Mouse (Mus musculus) stomach, embryonic 15.5 days (tissue): ENCODE data around the gene Itpr1. TPM values are rescaled to one million over a fixed set of nuclear protein-coding genes. Genes with fewer than 3 reads are reported as not detected.
A peak's percentile ranks its signal among the peaks of the same experiment; 100 is the strongest.

Experiments used
- ATAC-seq: fragments of 200-750 bp; cut with Nextera tagmentation; 2 replicates; pipeline ENCODE4 v1.8.0; 2017; ENCODE audit warnings: low read depth, moderate number of reproducible peaks, moderate TSS enrichment; ENCODE audit not compliant: insufficient read depth, low FRiP score
- H3K27ac ChIP-seq: fragments of 300-500 bp; sonication (generic); 2 replicates; pipeline ENCODE4 v1.5.1; 2015; ENCODE audit warnings: mild to moderate bottlenecking, inconsistent platforms
- H3K27me3 ChIP-seq: fragments of 300-500 bp; sonication (generic); replicated peaks from 2 replicates; pipeline ENCODE4 v1.6.1; 2015; ENCODE audit warnings: inconsistent platforms
- H3K36me3 ChIP-seq: fragments of 300-500 bp; sonication (generic); 2 replicates; pipeline ENCODE4 v1.6.1; 2015; ENCODE audit warnings: inconsistent platforms
- H3K4me1 ChIP-seq: fragments of 300-500 bp; sonication (generic); 2 replicates; pipeline ENCODE4 v1.6.1; 2015; ENCODE audit warnings: inconsistent platforms
- H3K4me2 ChIP-seq: fragments of 300-500 bp; sonication (generic); 2 replicates; pipeline ENCODE4 v1.6.1; 2015; ENCODE audit warnings: mild to moderate bottlenecking, inconsistent platforms
- H3K4me3 ChIP-seq: fragments of 300-500 bp; sonication (generic); replicated peaks from 2 replicates; pipeline ENCODE4 v1.5.1; 2015; ENCODE audit warnings: inconsistent platforms
- H3K9ac ChIP-seq: fragments of 300-500 bp; sonication (generic); 2 replicates; pipeline ENCODE4 v1.6.1; 2015; ENCODE audit warnings: inconsistent platforms
- H3K9me3 ChIP-seq: fragments of 300-500 bp; sonication (generic); 2 replicates; pipeline ENCODE4 v1.6.1; 2016; ENCODE audit warnings: inconsistent platforms
- WGBS: fragments of 180-500 bp; shearing (Covaris S2); methylation state at CpG from one replicate; pipeline ENCODE4 v1.1.7; 2015; 5-methylcytosine and 5-hydroxymethylcytosine counted together
- polyA plus RNA-seq: library from polyadenylated mRNA; unstranded; fragments of >200 nt; fragmentation: Nextera tagmentation; extraction: Ambion mirVana; gene quantifications from 2 replicates; pipeline ENCODE4 v1.2.1, GENCODE M21; 2015

The Itpr1 gene
- polyA plus RNA-seq, 1 experiment from 2014 or later, result 9.4 TPM

GRCm38 (mm10) chr6:108192632-108193031 is 20.3 kb upstream of the Itpr1 start:
- Histone ChIP-seq H3K27ac (no peak overlapping the region), H3K4me3 (no peak overlapping the region), H3K36me3 (no peaks in the 10 kb centered on the region), H3K4me1 (no peaks in the 10 kb centered on the region), H3K9me3 (no peaks in the 10 kb centered on the region), H3K27me3 (no peaks in the 10 kb centered on the region), H3K4me2 (no peak overlapping the region), H3K9ac (no peak overlapping the region)
- WGBS, result 70% methylated on average over 4 of the region's 4 CpGs
- ATAC-seq, result no peak

- Histone ChIP-seq H3K36me3 (no peaks in the 10 kb centered on the region), H3K4me3 (no peak overlapping the region), H3K9me3 (no peaks in the 10 kb centered on the region), H3K27me3 (no peaks in the 10 kb centered on the region), H3K9ac (no peak overlapping the region), H3K4me2 (no peak overlapping the region), H3K4me1 (no peaks in the 10 kb centered on the region), H3K27ac (no peak overlapping the region)
- ATAC-seq, result no peak
- 79% methylated on average over 7 of the region's 7 CpGs for WGBS
Observed at GRCm38 (mm10) chr6:108196665-108197064, 16.2 kb upstream of the Itpr1 start.

GRCm38 (mm10) chr6:108197117-108197516 is 15.8 kb upstream of the Itpr1 start:
- Histone ChIP-seq H3K9ac (no peak overlapping the region), H3K27ac (no peak overlapping the region), H3K27me3 (no peaks in the 10 kb centered on the region), H3K9me3 (no peaks in the 10 kb centered on the region), H3K4me1 (no peaks in the 10 kb centered on the region), H3K36me3 (no peaks in the 10 kb centered on the region), H3K4me3 (no peak overlapping the region), H3K4me2 (no peak overlapping the region)
- no peak for ATAC-seq
- 43% methylated on average over 4 of the region's 4 CpGs for WGBS

GRCm38 (mm10) chr6:108198286-108198685 is 14.6 kb upstream of the Itpr1 start:
- no peaks in the 10 kb centered on the region for H3K27me3 ChIP-seq
- no peak for ATAC-seq

GRCm38 (mm10) chr6:108204322-108204721 is 8.6 kb upstream of the Itpr1 start:
- no peaks in the 10 kb centered on the region for H3K27me3 ChIP-seq
- H3K9ac ChIP-seq, result no peak overlapping the region
- WGBS, result 74% methylated on average over 2 of the region's 2 CpGs
- no peaks in the 10 kb centered on the region for H3K4me1 ChIP-seq
- H3K27ac ChIP-seq, result no peak overlapping the region
- no peaks in the 10 kb centered on the region for H3K36me3 ChIP-seq
- no peaks in the 10 kb centered on the region for H3K9me3 ChIP-seq
- no peak overlapping the region for H3K4me2 ChIP-seq
- no peak overlapping the region for H3K4me3 ChIP-seq
- no peak for ATAC-seq

More at GRCm38 (mm10) chr6:108198286-108198685, 14.6 kb upstream of the Itpr1 start:
- Histone ChIP-seq H3K27ac (no peak overlapping the region), H3K4me3 (no peak overlapping the region), H3K4me1 (no peaks in the 10 kb centered on the region), H3K9ac (no peak overlapping the region), H3K9me3 (no peaks in the 10 kb centered on the region), H3K36me3 (no peaks in the 10 kb centered on the region), H3K4me2 (no peak overlapping the region)
- WGBS, result 87% methylated on average over 7 of the region's 7 CpGs

- H3K27me3 ChIP-seq, result no peaks in the 10 kb centered on the region
- 77% methylated on average over 4 of the region's 4 CpGs for WGBS
- no peak for ATAC-seq
Observed at GRCm38 (mm10) chr6:108206145-108206544, 6.8 kb upstream of the Itpr1 start.

GRCm38 (mm10) chr6:108206914-108207566 is 5.9 kb upstream of the Itpr1 start:
- Histone ChIP-seq H3K36me3 (no peaks in the 10 kb centered on the region), H3K27me3 (no peaks in the 10 kb centered on the region), H3K4me2 (no peak overlapping the region), H3K9ac (no peak overlapping the region), H3K4me3 (no peak overlapping the region), H3K9me3 (no peaks in the 10 kb centered on the region), H3K4me1 (peaks cover 5% of the 10 kb centered on the region; the same call in 1 of the 2 replicates), H3K27ac (no peak overlapping the region)
- ATAC-seq, result peak; percentile 51; the same call in 1 of the 2 replicates
- 79% methylated on average over 5 of the region's 5 CpGs for WGBS

More at GRCm38 (mm10) chr6:108206145-108206544, 6.8 kb upstream of the Itpr1 start:
- Histone ChIP-seq H3K9ac (no peak overlapping the region), H3K4me1 (no peaks in the 10 kb centered on the region), H3K9me3 (no peaks in the 10 kb centered on the region), H3K4me3 (no peak overlapping the region), H3K36me3 (no peaks in the 10 kb centered on the region), H3K27ac (no peak overlapping the region), H3K4me2 (no peak overlapping the region)

GRCm38 (mm10) chr6:108211896-108212880 is 708 bp upstream of the Itpr1 start:
- WGBS, result 6% methylated on average over 36 of the region's 36 CpGs

GRCm38 (mm10) chr6:108213481-108214293 is 791 bp downstream of the Itpr1 start:
- Histone ChIP-seq H3K4me2 (peak overlapping the region; percentile 77), H3K4me3 (peak overlapping the region; percentile 70), H3K27me3 (no peaks in the 10 kb centered on the region), H3K4me1 (peaks cover 5% of the 10 kb centered on the region), H3K9ac (peak overlapping the region; percentile 49), H3K9me3 (no peaks in the 10 kb centered on the region), H3K27ac (peak overlapping the region; percentile 36; the same call in 1 of the 2 replicates), H3K36me3 (no peaks in the 10 kb centered on the region)
- no peak for ATAC-seq
- 2% methylated on average over 28 of the region's 29 CpGs for WGBS

More at GRCm38 (mm10) chr6:108211896-108212880, 708 bp upstream of the Itpr1 start:
- Histone ChIP-seq H3K4me2 (peak overlapping the region; percentile 77), H3K4me3 (peak overlapping the region; percentile 70), H3K27ac (peak overlapping the region; percentile 74), H3K4me1 (peaks cover 5% of the 10 kb centered on the region), H3K9me3 (no peaks in the 10 kb centered on the region), H3K36me3 (no peaks in the 10 kb centered on the region), H3K27me3 (no peaks in the 10 kb centered on the region), H3K9ac (peak overlapping the region; percentile 54)
- ATAC-seq, result no peak; the same call in 1 of the 2 replicates

GRCm38 (mm10) chr6:108214294-108214925 is 1.5 kb downstream of the Itpr1 start:
- WGBS, result 15% methylated on average over 10 of the region's 10 CpGs
- H3K9me3 ChIP-seq, result no peaks in the 10 kb centered on the region
- ATAC-seq, result no peak

GRCm38 (mm10) chr6:108216091-108216490 is 3.2 kb downstream of the Itpr1 start:
- WGBS, result 84% methylated on average over 5 of the region's 5 CpGs

More at GRCm38 (mm10) chr6:108214294-108214925, 1.5 kb downstream of the Itpr1 start:
- no peaks in the 10 kb centered on the region for H3K36me3 ChIP-seq
- peak overlapping the region; percentile 70 for H3K4me3 ChIP-seq
- peaks cover 5% of the 10 kb centered on the region for H3K4me1 ChIP-seq
- H3K27ac ChIP-seq, result no peak overlapping the region
- H3K27me3 ChIP-seq, result no peaks in the 10 kb centered on the region
- H3K4me2 ChIP-seq, result peak overlapping the region; percentile 77
- no peak overlapping the region for H3K9ac ChIP-seq

More at GRCm38 (mm10) chr6:108216091-108216490, 3.2 kb downstream of the Itpr1 start:
- H3K4me2 ChIP-seq, result no peak overlapping the region
- no peak overlapping the region for H3K9ac ChIP-seq
- no peak overlapping the region for H3K27ac ChIP-seq
- no peak overlapping the region for H3K4me3 ChIP-seq
- peaks cover 5% of the 10 kb centered on the region for H3K4me1 ChIP-seq
- ATAC-seq, result no peak
- H3K36me3 ChIP-seq, result no peaks in the 10 kb centered on the region
- no peaks in the 10 kb centered on the region for H3K27me3 ChIP-seq
- H3K9me3 ChIP-seq, result no peaks in the 10 kb centered on the region
